Mouse (Mus musculus) layer of hippocampus, adult 9-11 months (tissue): ENCODE measurements around the gene Zfp799.
A peak's percentile ranks its signal among the peaks of the same experiment; 100 is the strongest.
"Not testable (repeated sequence)": the region's sequence is repeated elsewhere in the genome, so short reads cannot be mapped to it uniquely, and the experiment has no call there.

Experiments
- DNase-seq: peaks from one replicate; pipeline ENCODE4 v3.0.0; 2022

Gene Zfp799

DNA sequence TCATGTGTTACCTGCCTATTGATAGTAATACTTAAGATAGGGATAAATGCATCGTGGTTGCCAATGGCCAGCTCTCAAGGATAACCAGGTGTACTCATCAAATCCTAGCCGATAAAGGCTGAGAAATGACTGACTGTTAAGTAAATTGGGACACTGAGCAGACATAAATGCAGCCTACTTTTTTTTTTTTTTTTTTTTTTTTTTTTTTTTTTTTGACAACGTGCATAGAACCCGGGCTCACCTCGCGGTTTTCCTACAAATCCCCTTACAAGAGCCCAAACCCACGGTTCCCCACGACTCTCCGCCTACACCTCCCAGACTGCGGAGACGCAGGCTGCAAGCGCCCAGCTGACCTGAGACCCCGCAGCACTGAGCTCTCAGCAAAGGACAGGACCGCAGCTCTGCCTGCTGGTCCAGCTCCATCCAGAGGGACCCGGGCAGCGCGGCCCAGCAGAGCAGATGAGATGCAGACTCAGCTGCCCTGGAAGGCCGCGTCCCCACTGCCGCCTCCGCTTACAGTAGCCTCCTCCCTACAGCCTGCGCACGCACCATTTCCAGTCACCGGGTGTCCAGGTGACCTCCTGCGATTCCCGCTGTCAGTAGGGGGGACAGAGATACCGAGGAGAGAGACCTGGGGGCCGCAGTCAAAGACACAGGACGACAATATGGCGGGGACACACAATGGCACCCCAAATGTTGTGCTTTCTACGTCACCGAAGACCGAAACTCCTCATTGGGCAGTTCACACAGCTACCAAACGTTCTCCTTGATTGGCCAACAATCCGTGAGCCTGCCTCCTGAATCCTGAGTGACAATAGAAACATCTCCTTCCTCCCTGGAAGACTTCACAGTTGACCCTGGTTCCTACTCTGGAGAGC, at the start of gene Zfp799:
TSS of gene Zfp799 (minus strand) at position 722 of the 878 bp plus-strand sequence.
- peak; percentile 89 for DNase-seq

DNA sequence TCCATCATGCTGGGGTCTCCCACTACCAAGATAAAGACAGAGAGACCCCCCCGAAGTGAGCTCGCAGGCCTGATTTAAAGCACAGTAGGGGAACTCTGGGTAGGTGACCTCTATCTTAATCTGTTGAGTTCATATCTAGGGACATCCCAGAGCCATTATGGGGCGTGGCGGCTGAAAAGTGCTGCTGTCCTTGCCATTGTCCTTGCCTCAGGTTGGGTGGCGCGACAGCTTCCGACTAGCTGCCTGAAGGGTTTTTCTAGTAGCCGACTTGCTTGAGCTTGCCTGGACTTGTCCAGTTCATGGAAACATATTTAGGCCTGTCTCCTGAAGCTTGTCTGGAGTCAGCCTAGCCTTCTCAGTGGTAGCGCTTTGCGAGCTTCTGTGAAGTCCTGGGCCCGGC, 48.7 kb upstream of the Zfp799 start:
- DNase-seq, result no peak

DNA sequence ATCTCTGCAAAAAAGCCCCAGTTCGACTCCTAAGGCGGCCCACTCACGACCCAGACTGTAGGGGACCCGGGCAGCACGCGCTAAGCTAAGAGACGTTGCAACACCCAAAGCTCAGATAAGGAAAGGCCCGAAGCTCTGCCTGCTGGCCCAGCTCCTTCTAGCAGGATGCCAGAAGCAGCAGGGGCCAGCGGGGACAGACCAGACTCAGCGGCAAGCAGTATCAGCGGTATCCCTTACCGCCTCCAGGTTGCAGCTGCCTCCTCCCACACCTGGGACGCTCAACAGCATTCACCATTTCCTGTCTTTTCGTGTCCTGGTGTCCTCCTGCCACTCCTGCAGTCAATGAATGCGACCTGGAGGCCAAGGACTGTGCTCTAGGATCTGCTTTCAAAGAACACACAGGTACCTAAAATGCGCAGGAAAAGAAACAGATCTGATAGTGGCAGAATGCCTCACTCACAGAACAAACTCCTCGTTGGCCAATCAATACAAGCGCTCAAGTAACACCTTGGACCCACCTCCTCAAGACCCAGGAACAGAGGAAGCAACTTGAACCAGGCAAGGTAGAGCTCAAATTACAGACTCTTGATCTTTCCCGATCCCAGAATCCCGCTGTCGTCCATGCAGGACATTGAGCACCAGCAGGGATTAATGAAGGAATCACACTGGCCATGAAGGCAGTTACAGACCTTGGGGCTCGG, 47.6 kb upstream of the Zfp799 start:
- no peak for DNase-seq

DNA sequence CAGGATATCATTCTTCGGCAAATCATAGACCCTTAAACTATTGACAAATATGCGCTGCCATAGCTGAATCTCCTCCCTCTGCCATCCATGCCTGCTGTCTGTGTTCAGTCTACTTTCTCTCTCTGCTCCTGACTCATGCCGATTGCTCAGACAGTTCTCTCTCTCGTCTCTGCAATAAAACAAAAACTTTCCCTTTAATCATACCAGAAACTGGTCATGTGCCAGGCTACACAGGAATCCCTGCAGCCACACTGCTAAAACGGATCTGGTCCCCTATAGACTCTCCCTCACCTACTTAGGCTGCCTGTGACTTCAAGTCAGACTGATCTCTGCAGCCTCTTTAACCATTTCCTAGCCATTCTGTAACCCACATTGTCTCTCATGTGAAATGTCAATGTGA, 42.6 kb upstream of the Zfp799 start:
- DNase-seq, result no peak

DNA sequence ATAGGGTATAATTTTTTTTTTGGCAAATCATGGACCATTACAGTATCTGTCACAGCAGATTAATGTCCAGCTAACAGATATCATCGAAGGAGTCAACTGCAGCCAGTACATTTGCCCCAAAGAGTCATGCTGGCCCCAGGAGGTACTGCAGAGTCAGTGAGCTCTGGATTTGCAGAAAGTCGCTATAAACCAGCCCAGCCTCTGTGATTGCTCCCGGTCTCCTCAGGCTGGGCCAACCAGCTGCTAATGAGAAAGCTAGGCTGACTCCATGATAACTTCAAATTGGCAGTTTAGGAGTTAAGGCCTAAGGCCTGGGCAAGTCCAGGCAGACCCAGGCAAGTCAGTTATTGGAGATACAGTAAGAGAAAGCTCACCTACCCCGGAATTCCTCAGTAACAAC, 42.0 kb upstream of the Zfp799 start:
- no peak for DNase-seq

DNA sequence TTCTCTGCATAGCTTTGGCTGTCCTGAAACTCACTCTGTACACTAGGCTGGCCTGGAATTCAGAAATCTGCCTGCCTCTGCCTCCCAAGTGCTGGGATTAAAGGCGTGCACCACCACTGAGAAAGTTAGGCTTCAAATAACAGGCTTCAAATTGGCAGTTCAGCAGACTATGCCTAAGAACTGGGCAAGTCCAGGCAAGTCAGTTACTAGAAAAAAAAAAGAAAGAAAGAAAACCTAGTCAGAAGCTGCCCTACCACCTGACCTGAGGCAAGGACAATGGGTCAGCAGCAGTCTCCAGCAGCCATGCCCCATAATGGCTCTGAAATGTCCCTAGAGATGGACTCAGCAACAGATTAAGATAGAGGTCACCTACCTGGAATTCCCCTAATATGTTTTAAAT, 41.4 kb upstream of the Zfp799 start:
- DNase-seq, result no peak

DNA sequence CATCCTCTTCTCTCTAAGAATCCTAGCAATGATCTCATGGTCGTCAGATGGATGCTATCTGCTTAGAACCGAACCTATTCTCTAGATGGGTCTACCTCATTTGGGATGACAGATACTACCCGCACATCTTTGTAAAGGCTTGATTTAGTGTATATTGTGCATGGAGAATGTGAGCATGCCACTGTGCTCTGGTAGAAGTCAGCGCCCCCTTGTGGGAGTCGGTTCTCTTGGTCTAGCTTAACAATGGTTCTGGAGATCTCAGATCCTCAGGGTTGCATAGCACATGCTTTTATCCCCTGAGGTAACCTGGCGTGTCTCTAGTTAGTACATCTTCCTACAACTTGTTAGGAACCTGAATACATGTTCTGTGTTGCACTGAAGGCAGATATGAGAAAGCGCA, 37.2 kb upstream of the Zfp799 start:
- DNase-seq, result not testable (repeated sequence)

DNA sequence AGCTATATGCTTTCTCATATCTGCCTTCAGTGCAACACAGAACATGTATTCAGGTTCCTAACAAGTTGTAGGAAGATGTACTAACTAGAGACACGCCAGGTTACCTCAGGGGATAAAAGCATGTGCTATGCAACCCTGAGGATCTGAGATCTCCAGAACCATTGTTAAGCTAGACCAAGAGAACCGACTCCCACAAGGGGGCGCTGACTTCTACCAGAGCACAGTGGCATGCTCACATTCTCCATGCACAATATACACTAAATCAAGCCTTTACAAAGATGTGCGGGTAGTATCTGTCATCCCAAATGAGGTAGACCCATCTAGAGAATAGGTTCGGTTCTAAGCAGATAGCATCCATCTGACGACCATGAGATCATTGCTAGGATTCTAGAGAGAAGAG, 26.7 kb upstream of the Zfp799 start:
- not testable (repeated sequence) for DNase-seq

DNA sequence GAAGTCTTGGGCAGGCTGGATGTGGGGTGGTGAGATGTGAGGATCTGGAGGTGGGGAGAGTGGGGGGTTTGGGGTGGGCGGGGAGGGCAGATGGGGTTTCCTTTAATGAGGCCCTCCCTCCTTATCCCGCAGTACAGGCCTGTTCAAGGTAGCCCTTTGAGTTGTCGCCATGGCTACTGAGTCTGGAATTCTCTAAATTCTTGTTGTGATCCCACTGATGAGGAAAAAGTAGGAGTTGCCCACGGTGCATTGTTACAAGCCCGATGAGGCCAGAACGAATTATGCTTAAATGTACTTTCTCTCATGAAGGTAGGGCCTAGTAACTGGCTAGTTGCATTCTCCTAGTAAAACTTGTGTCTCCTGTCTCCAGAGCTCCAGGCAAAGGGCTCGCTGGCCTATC, 21.5 kb upstream of the Zfp799 start:
- DNase-seq, result no peak

DNA sequence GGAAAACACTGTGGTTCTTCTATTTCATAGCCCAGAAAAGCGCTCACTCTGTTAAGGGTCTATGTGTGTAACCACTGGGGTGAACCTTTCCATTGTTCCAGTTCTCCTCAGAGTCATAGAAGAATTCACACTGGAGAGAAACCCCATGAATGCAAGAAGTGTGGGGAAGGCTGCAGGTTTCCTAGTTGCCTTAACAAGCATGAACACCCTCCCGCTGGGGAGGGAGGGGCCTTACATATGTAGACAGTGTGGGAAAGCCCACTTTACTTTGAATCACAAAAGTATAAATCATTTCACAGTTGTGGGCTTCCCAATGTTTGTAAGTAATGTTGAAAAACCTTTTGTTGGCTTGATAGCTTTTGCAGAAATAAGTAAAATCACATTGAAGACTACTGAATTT, 11.3 kb upstream of the Zfp799 start:
- no peak for DNase-seq

GRCm38 (mm10) chr17:32839083-32839802, 9.2 kb upstream of the Zfp799 start:
- DNase-seq, result no peak

DNA sequence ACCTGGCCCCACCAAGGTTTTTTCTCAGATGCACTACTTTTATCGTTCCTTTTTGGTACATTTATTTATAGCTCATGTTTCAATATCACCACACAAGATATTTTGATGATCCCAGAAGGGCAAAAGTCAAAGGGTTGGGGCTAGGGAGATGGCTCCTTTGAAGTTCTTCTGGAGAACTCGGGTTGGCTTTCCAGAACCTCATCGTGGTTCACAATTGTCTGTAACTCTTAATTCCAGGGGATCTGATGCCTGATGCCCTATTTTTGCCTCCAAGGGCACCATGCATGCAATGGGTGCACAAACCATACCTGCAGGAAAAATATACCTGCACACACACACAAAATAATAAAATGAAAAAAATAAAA, 339 bp upstream of the Zfp799 start:
- no peak for DNase-seq

- DNase-seq, result no peak
These were observed 13.8 kb downstream of the Zfp799 start for GRCm38 (mm10) chr17:32816074-32816784.

DNA sequence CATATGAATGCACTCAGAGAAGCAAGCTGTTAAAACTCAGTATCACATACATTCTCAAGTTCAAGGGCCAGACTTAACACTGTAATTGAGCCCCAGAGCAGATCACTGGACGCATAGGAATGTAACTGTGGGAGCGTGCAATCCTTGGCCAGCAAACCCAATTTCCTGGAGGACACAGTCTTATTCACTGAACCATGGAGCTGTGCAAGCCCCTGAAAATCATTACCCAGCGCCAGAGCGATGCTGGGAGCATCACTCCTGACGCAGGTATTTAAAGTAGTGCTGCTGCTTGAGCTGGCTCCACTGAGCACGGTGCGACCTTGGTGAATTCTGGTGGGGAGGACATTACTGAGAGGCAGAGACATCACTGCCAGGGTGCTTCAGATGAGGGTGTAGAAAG, 15.9 kb downstream of the Zfp799 start:
- DNase-seq, result no peak

DNA sequence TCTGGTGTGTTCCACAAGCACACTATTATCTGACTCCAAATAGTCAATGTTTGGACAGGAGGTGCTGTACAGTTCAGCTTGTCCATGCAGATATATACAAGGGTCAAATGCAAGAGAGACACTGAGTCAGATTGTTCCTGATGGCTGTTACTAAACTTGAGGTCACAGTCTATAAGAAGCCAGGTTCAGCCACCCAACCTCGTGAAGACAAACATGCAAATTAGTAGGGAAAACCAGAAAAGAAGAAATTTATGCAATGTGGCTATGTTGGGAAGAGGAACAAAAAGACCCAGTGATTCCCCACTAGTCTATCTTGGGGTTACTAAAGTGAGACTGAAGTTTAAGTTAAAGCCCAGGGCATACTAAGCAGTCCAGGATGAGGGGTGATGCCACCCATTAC, 19.4 kb downstream of the Zfp799 start:
- DNase-seq, result no peak

GRCm38 (mm10) chr17:32809544-32810374, 20.3 kb downstream of the Zfp799 start, which contains the start of gene Zfp811:
TSS of gene Zfp811 (minus strand) at chr17:32809931.
- peak; percentile 72 for DNase-seq

GRCm38 (mm10) chr17:32808921-32809320, 21.1 kb downstream of the Zfp799 start:
- DNase-seq, result no peak

DNA sequence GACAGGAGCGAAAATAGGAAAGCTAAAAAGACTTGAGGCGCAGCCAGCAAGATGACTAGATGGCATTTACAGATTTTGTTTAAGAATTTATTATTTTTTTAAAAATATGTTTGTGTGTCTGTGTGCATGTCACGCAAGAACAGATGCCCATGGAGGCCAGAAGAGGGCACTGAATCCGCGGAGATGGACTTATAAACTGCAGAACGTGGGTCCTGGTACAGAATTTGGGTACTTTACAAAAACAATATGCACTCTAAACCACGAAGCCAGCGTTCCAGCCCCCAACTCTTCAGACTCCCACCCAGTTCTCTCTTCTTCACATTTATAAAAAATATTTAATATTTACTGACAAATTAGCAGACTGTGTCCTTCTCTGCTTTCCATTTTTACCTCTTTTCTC, 40.8 kb downstream of the Zfp799 start:
- DNase-seq, result no peak

GRCm38 (mm10) chr17:32788576-32788975, 41.5 kb downstream of the Zfp799 start:
- no peak for DNase-seq

- peak; percentile 94 for DNase-seq
These were observed 41.9 kb downstream of the Zfp799 start, which contains the start of gene Zfp871 for GRCm38 (mm10) chr17:32788094-32788559. TSS of gene Zfp871 (minus strand) at chr17:32788287.

GRCm38 (mm10) chr17:32787436-32788093, 42.5 kb downstream of the Zfp799 start:
- no peak for DNase-seq
